Mouse (Mus musculus): ENCODE results near the gene Gm47969. TPM values are rescaled to one million over a fixed set of nuclear protein-coding genes. Genes with fewer than 3 reads are reported as not detected.
"Not testable (repeated sequence)": the region's sequence is repeated elsewhere in the genome, so short reads cannot be mapped to it uniquely, and the experiment has no call there.

Gene Gm47969
- not detected in 2 replicates for polyA plus RNA-seq (2015; fragmentation: Nextera tagmentation; extraction: Ambion mirVana)

DNA sequence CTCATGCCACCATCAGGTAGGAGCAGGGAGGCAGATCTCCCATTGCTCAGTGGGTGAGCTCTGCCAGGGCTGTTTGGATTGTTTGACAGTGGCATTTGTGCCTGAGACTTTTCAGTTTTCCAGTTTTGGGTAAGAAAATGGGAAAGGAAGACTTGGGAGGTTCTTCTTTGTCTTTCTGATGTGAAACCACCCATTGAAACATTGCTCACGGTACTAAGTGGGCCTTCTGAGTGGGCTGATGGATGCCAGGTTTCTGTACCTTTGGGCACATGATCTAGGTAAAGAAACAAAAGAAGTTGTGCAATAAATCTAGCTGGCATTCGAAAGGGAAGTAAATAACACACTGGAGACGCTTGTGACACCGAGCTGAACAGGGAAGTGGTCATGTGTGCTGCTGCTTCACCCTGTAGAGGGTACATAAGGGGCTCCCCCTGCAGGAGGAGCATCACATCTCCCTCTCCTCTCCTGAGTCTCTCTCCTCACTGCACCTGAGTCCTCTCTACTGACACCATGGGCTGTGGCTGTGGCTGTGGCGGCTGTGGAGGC lies at the start of gene Gm47969:
TSS of gene Gm47969 (plus strand) at position 51 of the 546 bp plus-strand sequence.
- no peak within 1 kb of the TSS for H3K9ac ChIP-seq
- no peaks in the 10 kb centered on the region for H3K27me3 ChIP-seq (replicated peaks)
- no peak within 1 kb of the TSS for H3K4me3 ChIP-seq
- no peaks in the 10 kb centered on the region for H3K9me3 ChIP-seq
- no peaks in the 10 kb centered on the region for H3K36me3 ChIP-seq (replicated peaks)
- H3K4me1 ChIP-seq = no peaks in the 10 kb centered on the region
- ATAC-seq (replicated peaks) = no peak
- no peak within 1 kb of the TSS for H3K27ac ChIP-seq
- 85% methylated on average over 5 of the region's 5 CpGs for WGBS
- H3K4me2 ChIP-seq = no peak within 1 kb of the TSS

DNA sequence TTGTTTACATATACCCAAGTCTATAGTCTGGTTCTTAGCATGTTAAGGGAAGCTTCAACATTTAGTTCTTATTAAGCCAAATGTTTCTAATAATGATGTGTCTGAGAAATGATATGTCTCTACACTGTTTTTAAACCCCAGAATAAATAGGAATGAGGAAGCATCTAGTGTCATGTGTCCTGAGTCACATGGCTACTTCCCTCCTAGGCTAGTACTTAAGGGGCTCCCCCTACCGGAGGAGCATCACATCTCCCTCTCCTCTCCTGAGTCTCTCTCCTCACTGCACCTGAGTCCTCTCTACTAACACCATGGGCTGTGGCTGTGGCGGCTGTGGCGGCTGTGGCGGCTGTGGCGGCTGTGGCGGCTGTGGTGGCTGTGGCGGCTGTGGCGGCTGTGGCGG lies 44.4 kb upstream of the Gm47969 start, which contains the start of gene Gm47959:
TSS of gene Gm47959 (plus strand) at position 243 of the 400 bp plus-strand sequence.
- not testable (repeated sequence) for H3K9me3 ChIP-seq; H3K36me3 ChIP-seq (replicated peaks); H3K27ac ChIP-seq; ATAC-seq (replicated peaks); H3K4me3 ChIP-seq; H3K27me3 ChIP-seq (replicated peaks); H3K4me1 ChIP-seq; H3K4me2 ChIP-seq; H3K9ac ChIP-seq
- WGBS = 96% methylated on average over 7 of the region's 9 CpGs

DNA sequence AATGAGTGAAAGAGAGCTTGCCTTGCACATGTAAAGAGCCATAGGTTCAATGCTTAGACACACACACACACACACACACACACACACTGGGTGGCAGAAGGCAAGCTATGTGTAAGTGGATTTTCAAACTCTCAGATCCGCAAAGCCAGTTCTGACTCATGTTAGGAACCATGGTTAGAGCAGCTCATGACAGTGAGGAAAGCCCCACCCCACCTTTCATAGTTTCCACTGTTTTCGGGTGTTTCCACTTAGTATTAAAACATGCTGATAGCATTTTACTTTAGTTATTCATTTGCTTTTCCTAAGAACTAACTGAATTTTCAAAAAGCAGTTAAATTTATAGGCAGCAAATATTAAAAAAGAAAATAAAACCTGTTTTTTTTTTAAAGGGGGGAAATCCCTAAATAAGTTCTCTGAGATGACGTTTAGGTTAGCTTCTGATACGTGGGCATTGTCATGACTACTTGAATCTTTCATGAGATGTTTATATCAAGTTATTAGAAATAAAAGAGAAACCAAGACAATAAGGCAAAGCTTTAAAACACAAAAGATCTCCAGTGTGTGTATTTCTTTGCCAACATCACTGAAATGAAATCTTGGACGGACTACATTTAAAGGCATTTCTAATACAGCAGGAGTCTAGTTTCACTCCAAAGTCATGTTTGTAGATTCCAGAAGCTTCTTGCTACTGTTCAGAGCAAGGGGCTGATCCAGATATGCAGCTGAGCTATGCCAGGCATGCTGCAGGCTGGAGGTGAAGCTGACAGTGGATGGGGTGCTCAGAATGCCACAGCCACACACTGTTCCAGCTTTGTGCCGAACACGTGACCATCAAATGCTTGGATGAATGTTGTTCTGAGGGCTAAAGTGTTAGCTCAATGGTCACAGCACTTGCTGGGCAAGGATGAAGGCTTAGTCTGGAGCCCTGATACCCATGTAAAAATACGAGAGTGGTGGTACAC lies 38.2 kb upstream of the Gm47969 start:
- ATAC-seq (replicated peaks) = no peak
- Histone ChIP-seq H3K4me2 (no peak overlapping the region), H3K9me3 (no peaks in the 10 kb centered on the region), H3K36me3 (replicated peaks) (no peaks in the 10 kb centered on the region), H3K27ac (no peak overlapping the region), H3K9ac (no peak overlapping the region), H3K27me3 (replicated peaks) (no peaks in the 10 kb centered on the region), H3K4me1 (no peaks in the 10 kb centered on the region), H3K4me3 (no peak overlapping the region)
- 85% methylated on average over 8 of the region's 8 CpGs for WGBS

DNA sequence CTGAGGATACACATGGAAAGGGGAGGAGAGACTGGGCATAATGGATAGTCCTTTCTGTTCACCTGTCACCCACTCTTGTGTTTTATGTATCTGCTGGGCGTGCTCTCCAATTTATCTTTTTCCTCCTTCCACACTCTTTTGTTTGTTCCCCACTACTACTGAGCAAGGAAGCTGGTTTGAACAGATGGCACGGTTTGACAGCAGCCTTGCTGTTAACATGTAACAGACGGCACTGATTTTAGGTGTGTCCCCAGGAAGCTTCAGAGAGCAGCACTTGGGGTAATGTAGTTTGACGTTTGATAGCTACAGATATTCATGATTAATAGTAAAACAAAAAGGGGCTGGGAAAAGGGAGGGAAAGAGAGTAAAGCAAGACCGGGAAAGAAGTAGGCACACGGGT lies 37.3 kb upstream of the Gm47969 start:
- no peaks in the 10 kb centered on the region for H3K27me3 ChIP-seq (replicated peaks)
- WGBS = 86% methylated on average over 6 of the region's 6 CpGs
- H3K4me1 ChIP-seq = no peaks in the 10 kb centered on the region
- H3K9me3 ChIP-seq = no peaks in the 10 kb centered on the region
- H3K9ac ChIP-seq = no peak overlapping the region
- no peak overlapping the region for H3K27ac ChIP-seq
- no peak overlapping the region for H3K4me2 ChIP-seq
- no peak overlapping the region for H3K4me3 ChIP-seq
- ATAC-seq (replicated peaks) = no peak
- no peaks in the 10 kb centered on the region for H3K36me3 ChIP-seq (replicated peaks)

DNA sequence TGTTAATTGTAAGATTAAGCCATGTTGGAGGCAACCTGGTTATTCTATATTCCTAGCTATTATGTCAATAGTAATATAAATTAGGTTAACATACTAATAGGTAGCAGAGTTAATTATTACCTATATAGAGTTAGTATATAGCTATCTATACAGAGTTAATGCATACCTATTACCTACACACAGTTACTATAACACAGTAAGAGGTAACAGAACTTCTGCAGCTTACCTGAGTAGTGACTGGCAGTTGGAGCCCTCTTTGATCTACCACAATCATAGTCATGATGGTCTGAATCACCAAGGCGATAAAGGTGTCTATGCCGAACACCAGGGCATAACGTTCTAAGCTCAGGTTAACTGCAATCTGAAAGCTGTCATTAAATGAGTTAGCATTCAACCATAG lies 30.3 kb upstream of the Gm47969 start:
- H3K27ac ChIP-seq = no peak overlapping the region
- H3K9me3 ChIP-seq = no peaks in the 10 kb centered on the region
- H3K4me1 ChIP-seq = no peaks in the 10 kb centered on the region
- H3K36me3 ChIP-seq (replicated peaks) = no peaks in the 10 kb centered on the region
- H3K27me3 ChIP-seq (replicated peaks) = no peaks in the 10 kb centered on the region
- WGBS = 93% methylated on average over 3 of the region's 3 CpGs
- H3K4me2 ChIP-seq = no peak overlapping the region
- no peak overlapping the region for H3K9ac ChIP-seq
- no peak overlapping the region for H3K4me3 ChIP-seq
- no peak for ATAC-seq (replicated peaks)

DNA sequence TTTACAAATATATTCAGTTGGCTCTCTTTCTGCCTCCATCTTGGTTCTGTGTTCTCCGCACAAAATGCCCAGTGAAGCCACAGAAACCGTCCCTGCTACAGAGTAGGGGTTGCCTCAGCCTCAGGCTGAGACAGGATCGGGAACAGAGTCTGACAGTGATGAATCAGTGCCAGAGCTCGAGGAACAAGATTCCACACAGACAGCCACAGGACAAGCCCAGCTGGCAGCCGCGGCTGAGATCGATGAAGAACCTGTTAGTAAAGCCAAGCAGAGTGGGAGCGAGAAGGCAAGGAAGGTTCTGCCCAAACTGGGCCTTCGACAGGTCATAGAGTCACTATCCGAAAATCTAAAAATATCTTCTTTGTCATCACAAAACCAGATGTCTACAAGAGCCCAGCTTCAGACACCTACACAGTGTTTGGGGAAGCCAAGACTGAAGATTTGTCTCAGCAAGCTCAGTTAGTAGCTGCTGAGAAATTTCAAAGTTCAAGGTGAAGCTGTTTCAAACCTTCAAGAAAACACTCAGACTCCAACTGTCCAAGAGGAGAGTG lies 29.3 kb upstream of the Gm47969 start:
- 90% methylated on average over 10 of the region's 10 CpGs for WGBS
- Histone ChIP-seq H3K4me3 (no peak overlapping the region), H3K9ac (no peak overlapping the region), H3K36me3 (replicated peaks) (no peaks in the 10 kb centered on the region), H3K27ac (no peak overlapping the region), H3K27me3 (replicated peaks) (no peaks in the 10 kb centered on the region), H3K4me2 (no peak overlapping the region), H3K9me3 (no peaks in the 10 kb centered on the region), H3K4me1 (no peaks in the 10 kb centered on the region)
- no peak for ATAC-seq (replicated peaks)

DNA sequence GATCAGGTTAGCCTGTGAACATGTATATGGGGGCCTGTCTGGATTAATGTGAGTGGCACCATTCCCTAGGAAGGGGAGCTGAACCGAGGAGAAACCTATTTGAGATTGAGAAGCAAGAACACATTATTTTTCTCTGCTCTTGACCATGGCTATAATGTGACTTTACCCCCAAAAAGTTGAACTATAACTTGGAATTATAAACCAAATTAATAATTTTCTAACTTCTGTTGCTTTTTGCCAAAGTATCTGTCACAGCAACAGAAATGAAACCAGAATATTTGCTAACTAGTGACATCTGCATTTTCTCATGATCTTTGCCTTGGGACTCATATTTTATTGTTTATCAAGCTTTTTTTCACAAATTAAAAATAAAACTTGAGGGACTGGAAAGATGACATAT lies 28.2 kb upstream of the Gm47969 start:
- Histone ChIP-seq H3K4me2 (no peak overlapping the region), H3K27ac (no peak overlapping the region), H3K9me3 (no peaks in the 10 kb centered on the region), H3K4me1 (no peaks in the 10 kb centered on the region), H3K4me3 (no peak overlapping the region), H3K27me3 (replicated peaks) (no peaks in the 10 kb centered on the region), H3K36me3 (replicated peaks) (no peaks in the 10 kb centered on the region), H3K9ac (no peak overlapping the region)
- 73% methylated on average over 1 of the region's 1 CpGs for WGBS
- no peak for ATAC-seq (replicated peaks)

DNA sequence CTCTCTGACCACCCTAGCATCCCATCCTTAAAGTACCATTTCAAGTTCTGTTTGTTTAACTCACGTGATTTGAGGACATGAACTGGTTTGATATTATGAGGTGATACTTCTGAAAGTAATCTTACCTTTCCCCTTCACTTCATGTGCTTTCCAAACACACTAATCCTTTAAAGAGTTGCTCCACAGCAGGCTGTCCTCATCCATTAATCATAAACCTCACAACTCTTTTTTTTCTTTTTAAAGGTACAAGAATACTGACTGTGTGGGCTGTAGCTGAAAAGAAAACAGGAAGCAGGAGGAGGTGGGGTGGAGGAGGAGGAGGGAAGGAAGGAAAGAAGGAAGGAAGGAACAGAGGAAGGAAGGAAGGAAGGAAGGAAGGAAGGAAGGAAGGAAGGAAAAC lies 12.8 kb upstream of the Gm47969 start:
- ATAC-seq (replicated peaks) = no peak
- Histone ChIP-seq H3K4me3 (no peak overlapping the region), H3K36me3 (replicated peaks) (no peaks in the 10 kb centered on the region), H3K9me3 (no peaks in the 10 kb centered on the region), H3K9ac (no peak overlapping the region), H3K27me3 (replicated peaks) (no peaks in the 10 kb centered on the region), H3K4me2 (no peak overlapping the region), H3K4me1 (no peaks in the 10 kb centered on the region), H3K27ac (no peak overlapping the region)
- WGBS = 33% methylated on average over 1 of the region's 1 CpGs

DNA sequence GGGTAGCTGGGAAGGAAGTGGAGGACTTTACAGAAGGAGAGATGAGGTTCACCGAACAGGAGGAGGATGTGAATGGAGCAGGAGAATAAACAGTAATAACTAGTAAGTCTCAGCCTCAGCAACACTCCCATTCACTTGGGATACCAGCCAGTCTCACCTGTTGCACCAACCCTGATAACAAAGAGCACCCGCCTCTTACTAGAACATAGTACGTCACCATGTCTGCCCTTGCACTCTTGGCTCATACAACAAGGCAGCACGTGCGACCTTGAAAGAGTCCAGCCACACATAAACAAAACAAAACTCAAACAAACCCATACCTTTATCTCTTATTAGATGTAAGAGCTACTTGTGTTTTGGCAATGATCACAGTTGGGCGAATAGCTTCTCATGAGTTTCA lies 12.2 kb upstream of the Gm47969 start:
- WGBS = 93% methylated on average over 6 of the region's 6 CpGs
- 0 out of 2 replicates have a peak, but pooled peaks cover under 1% of the 10 kb centered on the region for H3K4me1 ChIP-seq

DNA sequence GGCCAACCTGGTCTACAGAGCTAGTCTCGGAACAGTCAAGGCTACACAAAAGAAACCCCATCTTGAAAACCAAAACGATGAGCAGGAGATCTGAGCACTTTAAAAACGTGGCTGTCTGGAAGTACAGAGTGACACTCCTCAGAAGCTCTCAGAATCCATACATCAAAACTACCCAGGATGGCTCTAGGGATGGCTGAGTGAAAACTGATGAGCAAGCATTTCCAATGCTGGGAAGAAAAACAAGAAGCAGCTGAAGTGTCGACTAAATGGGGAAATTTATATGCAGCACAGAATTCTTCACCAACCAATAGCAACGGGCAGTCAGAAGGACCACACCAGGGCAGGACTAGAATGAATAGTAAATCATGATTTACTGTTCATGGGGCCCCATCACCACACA lies 10.2 kb upstream of the Gm47969 start:
- H3K9ac ChIP-seq = no peak overlapping the region
- H3K4me3 ChIP-seq = no peak overlapping the region
- no peak overlapping the region for H3K4me2 ChIP-seq
- no peaks in the 10 kb centered on the region for H3K36me3 ChIP-seq (replicated peaks)
- H3K4me1 ChIP-seq = 0 out of 2 replicates have a peak, but pooled peaks cover 6% of the 10 kb centered on the region
- no peak overlapping the region for H3K27ac ChIP-seq
- no peaks in the 10 kb centered on the region for H3K9me3 ChIP-seq
- WGBS = 68% methylated on average over 5 of the region's 5 CpGs
- no peak for ATAC-seq (replicated peaks)
- H3K27me3 ChIP-seq (replicated peaks) = no peaks in the 10 kb centered on the region

More for the DNA sequence above, 12.2 kb upstream of the Gm47969 start:
- no peak for ATAC-seq (replicated peaks)
- no peak overlapping the region for H3K4me2 ChIP-seq
- no peaks in the 10 kb centered on the region for H3K27me3 ChIP-seq (replicated peaks)
- no peak overlapping the region for H3K9ac ChIP-seq
- H3K9me3 ChIP-seq = no peaks in the 10 kb centered on the region
- H3K4me3 ChIP-seq = no peak overlapping the region
- H3K36me3 ChIP-seq (replicated peaks) = no peaks in the 10 kb centered on the region
- H3K27ac ChIP-seq = no peak overlapping the region

DNA sequence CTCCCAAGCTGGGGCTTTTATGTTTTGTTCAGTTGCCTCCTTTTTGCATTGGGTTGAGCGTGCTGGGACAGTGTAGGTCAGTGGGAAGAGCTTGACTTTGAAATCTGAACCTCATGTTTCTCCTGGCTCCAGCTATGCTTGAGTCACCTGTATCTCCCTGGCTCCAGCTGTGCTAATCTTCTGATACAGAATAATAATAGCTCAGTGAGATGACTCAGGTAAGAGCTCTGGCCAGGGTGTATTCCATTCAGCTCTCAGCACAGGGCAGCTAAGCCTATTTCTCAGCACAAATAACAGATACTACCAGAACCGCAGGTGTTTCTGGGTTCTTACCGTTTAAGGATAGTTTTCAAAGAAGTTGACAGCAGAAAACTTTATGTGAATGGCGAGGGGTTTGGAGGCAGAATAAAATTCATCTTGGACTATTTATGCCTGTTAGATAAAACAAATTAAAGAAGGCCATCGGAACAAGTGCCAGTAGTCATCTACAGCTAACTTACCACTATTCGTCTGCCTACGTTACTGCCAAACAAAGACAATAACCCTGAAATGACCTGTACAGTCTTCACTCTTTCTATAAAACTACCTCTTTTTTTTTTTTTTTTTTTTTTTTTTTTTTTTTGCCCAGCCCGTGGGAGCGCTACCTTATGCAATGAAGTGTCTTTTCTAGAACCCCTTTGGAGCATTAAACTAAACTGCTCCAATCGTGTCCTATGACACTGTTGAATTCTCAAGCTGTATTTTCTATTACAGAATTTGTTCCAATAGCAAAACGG lies 7.7 kb upstream of the Gm47969 start:
- Histone ChIP-seq H3K36me3 (replicated peaks) (no peaks in the 10 kb centered on the region), H3K9ac (no peak overlapping the region), H3K27me3 (replicated peaks) (no peaks in the 10 kb centered on the region), H3K27ac (no peak overlapping the region), H3K4me2 (peak overlapping the region; percentile 54; the same call in 1 of the 2 replicates), H3K4me1 (0 out of 2 replicates have a peak, but pooled peaks cover 6% of the 10 kb centered on the region), H3K4me3 (no peak overlapping the region), H3K9me3 (no peaks in the 10 kb centered on the region)
- WGBS = 67% methylated on average over 11 of the region's 11 CpGs
- ATAC-seq (replicated peaks) = no peak

All from midbrain, embryonic 15.5 days (tissue).